Mouse (Mus musculus) urinary bladder, adult 2 months (tissue): ENCODE measurements around the gene Zfr. TPM values are rescaled to one million over a fixed set of nuclear protein-coding genes. Genes with fewer than 3 reads are reported as not detected.
"Not testable (repeated sequence)": the region's sequence is repeated elsewhere in the genome, so short reads cannot be mapped to it uniquely, and the experiment has no call there.

Experiments used
- DNase-seq: peaks from one replicate; pipeline ENCODE4 v3.0.0; 2022; ENCODE audit warnings: low spot score
- polyA plus RNA-seq: library from polyadenylated mRNA; depleted of rRNA; stranded (reverse); fragments of >200 nt; gene quantifications from 2 replicates; pipeline ENCODE4 v1.2.3, GENCODE M21; 2012

Zfr gene
- polyA plus RNA-seq, 1 experiment, result 50.2 TPM

DNA sequence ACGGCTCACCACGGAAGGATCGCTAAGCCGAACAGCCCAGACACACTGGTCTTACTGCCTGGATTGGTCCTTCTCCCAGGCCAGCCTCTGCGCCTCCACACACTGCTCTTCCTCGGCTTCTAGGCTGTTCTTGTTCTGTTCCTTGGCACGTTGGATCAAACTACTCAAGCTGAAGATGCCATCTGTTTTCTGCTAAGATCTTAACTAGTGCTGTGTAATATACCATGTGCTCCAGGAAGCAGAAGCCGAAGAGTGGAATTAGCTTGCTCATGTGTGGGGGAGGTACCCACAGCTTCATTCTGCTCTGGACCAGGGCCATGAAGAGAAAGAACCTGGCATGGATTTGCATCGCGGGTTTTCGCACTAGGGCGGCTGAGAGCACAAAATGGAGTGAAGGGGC is 11.2 kb upstream of the Zfr start:
- DNase-seq, result no peak

DNA sequence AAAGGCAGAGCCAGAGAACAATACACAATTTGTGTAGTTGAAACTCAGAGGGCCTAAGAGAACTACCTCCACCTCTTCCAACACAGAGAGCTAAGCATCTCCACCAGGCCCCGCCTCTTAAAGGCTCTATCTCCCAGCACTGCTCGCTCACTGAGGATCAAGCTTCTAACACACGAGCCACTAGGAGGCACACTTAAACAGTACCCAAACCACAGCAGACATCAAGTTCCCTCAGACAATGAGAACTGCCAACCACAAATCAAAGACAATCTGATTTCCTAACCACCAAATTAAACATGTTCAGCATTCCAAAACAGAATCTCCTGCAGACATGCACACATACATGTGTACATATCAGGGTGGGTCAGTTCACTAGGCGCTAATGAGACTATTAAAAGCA is 9.4 kb upstream of the Zfr start:
- no peak for DNase-seq

DNA sequence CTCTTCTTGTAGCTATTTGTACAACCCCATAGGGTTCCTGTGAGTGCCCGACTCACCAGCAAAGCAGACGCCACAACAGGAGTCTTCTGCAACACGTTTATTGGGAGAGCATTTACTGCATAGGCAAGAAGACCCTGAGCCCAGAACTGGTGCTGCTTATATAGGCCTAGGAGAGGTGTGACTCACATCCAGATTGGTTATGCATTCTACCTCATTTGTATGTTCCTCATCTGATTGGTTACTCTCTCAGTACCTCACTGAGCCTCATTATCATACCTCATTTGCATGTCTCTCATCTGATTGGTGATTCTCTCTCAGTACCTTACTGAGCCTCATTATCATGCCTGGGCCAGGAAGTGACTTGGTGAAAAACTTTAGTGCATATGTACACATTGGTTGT is 8.7 kb upstream of the Zfr start:
- DNase-seq, result not testable (repeated sequence)

DNA sequence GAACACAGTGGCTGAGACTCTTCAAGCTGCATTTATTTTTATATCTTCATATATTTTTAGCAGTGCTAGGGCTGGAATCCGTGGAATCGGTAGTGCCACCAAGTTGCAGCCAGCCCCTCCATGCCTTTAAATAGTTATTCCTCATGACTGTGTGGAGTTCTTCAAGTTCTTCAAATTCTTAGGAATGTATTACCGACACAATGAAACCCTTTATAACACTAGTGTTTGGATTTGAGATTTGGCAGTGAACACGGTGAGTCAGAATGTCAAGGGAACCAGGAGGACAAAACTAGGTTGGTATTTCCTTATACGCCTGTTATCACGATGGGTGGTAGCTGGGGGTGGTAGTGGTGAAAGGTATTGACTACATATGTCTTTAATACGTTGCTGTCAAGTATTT is 6.4 kb upstream of the Zfr start:
- DNase-seq, result no peak

DNA sequence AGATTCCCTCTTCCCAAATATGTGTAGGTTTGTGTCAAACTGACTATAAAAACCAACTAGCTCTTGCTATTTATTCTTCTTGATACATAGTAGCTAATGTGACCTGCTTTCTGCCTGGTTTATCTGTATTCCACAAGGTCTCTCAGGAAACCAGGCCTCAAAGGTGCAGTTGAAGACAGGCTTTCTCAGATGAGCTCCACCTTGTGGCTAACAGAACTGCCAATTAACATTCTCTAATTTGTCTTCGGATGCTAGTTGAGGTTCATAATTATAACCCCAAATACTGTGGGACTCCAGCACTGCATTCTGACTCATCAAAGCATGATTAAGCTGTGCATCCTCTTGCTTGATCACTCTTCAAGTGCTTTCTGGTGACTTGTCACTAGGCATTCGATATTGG is 4.2 kb upstream of the Zfr start:
- no peak for DNase-seq

DNA sequence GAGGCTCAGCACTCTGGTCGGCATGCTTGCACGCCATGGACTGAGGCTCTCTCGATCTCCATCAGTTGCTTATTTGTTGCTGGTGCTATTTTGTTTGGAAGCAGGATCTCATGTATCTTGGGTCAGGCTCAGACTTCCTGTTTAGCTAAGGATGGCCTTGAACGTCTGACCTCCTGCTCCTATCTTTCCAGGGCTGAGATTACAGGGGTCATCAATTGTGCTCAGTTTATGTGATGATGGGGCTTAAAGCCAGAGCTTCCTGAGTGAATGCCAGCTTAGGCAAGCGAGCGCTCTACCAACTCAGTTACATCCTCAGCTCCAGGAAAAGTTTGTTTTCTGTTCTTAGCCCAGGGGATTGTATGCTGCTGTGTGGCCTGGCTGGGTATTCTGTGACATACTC is 3.1 kb upstream of the Zfr start:
- DNase-seq, result no peak

DNA sequence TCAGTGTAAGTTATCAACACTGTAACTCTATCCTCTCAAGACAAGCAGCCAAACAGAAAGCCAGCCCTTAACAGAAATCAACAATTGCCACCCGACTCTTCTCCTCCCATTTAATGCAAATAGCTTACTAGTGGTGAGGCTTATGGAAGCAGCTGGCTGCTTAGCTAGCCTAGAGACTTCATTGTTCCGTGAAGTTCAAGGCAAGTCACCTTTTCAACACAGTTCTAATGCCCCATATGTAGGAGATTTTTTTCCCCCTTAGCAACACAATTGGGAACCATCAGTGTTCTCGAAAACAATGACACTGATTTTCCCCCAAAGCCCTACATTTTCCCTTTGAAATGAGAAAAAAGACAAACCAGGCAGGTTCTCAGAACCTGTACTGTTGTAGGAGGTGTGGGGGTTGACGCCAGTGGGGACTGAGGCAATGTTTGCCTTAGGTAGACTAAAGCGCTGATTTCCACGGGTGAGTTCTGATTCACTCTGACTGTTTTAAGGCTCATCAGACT is 1.9 kb upstream of the Zfr start:
- no peak for DNase-seq

DNA sequence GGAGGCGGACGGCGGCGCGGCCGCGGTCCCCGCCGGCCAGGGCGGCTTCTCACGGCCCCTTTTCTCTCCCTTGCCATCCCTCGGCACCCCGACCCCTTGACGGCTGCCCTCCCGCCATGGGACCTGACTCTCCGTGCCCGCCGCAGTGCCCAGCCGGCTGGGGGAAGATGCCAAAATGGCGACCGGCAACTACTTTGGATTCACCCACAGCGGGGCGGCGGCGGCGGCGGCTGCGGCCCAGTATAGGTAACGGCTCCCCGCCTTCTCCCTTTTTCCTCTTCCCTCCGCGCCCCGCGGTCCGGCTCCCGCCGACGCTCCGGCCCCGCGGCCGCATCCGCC is 431 bp downstream of the Zfr start:
- no peak for DNase-seq

DNA sequence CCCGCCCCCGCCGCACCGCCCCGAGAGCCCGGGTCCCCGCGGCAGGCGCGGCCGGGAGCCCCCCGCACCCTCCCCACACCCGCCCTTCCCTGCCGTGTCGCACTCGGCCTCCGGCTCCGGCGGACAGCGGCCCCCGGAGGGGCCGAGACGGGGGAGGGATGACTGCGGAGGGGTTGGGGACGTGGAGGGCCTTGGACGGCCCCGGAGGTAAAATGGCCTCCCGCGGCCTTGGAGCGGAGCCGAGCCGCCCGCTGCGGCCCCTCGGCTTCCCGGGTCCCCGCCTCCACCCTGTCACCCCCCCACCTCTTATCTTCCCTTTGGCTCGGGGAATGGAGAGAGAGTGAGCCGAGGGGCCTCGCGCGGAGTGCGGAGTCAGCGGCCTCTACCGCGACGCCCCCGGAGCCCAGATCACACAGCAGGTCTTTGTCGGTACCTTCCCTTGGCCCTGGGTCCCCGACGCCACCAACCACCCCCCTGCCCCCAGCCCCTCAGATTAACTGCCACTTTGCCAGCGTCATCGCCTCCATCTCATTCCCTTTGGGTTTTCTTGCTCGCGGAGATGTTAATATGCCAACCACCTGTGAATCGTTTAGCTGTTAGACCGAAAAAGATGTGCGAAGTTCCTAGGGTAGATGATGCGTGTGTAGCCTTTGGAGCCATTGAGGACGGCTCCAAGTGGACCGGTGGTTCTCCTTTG is 949 bp downstream of the Zfr start:
- peak; percentile 47 for DNase-seq

DNA sequence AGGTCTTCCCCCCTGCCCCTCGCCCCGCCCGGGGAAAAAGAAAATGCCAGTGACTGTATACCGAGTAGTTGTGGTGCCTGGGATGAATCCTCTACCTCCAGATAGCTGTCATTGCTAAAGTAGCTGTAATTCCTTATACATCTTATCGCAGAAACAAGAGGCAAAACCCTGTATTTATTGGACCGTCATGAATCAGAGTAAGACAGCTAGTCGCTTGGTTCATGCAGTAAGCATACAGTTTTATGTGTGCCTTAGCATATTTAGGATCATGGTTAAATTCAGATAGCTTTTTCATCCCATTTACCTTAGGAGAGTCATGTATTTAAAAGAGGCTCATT is 1.5 kb downstream of the Zfr start:
- no peak for DNase-seq

DNA sequence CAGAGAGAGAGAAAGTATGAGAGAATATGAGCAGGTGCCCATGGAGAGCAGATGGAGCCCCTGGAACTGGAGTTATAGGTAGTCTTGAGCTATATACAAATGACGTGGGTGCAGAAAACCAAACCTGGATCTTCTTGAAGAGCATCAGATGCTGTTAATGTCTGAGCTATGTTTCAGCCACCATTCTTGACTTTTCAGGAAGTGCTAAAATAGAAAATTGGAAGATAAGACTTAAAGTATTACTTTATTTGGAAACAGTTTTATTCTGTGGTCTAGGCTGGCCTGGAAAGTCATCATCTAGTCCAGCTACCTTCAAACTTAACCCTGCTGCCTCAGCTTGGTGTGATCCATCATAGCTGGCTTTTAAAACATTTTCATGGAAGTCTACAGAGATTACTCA is 7.3 kb downstream of the Zfr start:
- no peak for DNase-seq

DNA sequence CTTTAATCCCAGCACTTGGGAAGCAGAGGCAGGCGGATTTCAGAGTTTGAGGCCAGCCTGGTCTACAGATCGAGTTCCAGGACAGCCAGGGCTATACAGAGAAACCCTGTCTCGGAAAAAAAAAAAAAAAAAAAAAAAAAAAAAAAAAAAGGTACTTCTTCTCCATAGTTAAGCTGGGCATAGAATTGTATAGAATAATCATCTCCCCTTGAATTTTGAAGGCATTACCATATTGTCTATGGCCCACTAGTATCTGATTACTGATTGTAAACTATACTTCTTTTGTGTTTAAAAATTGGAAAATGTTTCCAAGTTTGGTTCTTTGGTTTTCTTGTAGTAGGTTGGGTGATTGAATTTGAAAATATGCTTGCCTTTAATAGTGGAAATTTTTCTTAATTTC is 13.2 kb downstream of the Zfr start:
- not testable (repeated sequence) for DNase-seq

DNA sequence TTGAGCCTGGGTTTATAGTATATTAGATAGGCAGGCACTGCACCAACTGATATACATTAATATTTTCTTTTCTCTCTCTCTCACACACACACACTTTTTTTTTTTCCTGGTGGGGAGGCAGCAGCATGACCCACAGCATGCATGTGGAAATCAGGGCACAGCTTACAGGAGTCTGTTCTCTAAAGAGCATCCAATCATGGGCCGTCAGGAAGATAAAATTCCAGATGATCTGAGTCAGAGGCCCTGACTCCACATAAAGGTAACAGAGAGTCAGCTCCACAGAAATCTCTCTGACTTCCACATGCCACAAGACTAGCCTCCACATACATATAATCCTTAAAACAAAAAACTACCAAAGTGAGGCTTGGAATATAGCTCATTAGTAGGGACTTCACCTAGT is 16.9 kb downstream of the Zfr start:
- no peak for DNase-seq

DNA sequence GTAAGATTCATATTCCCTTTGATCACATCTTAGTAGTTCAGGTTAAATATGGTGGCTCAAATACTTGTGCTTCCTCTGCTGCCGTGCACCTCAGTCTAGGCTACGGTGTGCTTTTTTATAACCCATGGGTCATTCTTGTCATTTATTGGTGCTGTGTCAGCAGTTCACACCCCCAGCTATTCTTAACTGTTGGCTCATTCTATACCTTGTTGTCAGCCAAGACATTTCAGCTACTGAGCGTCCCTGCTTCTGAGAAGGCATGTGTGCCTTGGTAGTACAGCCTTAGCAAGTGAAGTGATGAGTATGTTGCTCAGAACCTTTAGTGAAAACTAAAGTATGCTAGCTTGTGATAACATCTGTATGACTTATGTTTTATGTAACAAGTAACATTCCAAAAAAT is 17.7 kb downstream of the Zfr start:
- DNase-seq, result no peak

DNA sequence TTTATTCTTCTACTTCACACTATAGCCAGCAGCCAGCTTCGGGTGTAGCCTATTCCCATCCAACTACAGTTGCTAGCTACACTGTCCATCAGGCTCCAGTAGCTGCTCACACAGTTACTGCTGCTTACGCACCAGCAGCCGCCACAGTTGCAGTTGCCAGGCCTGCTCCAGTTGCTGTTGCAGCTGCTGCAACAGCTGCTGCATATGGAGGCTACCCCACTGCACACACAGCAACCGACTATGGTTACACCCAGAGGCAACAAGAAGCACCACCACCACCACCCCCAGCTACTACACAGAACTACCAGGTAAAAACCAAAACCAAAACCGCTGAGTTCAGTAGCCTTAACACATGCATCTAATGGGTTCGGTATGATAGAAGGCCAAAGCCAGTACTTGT is 18.7 kb downstream of the Zfr start:
- DNase-seq, result no peak

DNA sequence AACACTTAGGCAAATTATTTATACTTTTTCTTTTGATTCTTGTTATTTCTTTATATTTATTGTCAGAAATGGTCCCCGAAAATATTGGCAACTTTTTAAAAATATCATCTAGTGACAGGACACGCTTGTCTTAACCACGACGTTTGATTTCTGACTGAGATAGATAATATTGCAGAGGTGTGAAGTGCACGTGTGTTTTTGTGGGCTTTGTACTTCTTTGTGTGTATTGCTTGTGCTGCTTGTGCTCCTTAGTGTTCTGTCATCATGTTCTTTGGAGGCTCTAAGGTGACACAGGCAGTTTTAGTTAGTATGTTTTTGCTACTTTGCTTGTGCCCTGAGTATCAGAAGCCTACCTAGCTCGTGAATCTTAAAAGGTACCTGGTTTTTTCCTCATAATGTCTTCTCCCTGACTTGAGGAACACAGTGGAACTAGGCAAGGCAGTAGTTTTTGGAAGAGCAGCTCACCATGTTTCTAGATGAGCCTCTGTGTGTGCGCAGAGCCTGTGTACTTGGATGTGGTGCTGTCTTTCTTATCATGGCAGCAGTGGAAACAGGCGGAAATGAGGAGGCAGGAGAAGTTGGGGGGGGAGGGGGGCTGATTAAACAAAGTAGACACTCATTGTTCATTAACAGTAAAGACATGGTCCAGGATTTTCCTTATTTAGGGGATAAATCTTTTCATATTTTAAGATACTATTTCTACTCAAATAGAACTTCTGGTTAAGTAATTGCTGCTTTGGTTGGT is 23.5 kb downstream of the Zfr start:
- DNase-seq, result no peak

DNA sequence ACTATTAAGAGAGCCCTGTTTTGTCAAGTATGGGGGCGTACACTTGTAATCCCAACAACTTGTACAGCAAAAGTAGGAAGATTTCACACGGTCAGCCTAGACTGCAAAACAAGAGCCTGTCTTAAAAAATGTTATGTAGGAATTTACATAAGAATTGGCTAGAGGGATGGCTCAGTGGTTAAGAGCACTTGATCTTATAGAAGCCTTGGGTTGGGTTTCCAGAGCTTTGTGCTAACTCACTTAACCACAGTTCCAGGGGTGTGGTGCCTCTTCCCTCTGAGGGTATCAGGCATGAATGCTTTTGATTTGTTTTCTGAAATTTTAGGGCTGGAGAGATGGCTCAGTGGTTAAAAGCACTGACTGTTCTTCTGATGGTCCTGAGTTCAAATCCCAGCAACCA is 29.8 kb downstream of the Zfr start:
- no peak for DNase-seq

DNA sequence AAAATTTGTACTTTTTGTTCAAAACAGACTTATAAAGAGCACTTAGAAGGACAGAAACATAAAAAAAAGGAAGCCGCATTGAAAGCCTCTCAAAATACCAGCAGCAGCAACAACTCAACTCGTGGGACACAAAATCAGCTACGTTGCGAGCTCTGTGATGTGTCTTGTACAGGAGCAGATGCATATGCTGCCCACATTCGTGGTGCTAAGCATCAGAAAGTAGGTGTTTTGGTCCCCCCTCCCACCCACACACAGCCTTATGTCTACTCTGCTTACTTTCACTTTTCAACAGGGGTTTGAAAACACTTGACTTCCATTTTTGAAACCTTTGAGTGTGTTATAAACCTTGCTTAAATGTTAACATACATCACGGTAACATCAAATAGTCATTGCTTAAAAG is 31.9 kb downstream of the Zfr start:
- DNase-seq, result no peak

DNA sequence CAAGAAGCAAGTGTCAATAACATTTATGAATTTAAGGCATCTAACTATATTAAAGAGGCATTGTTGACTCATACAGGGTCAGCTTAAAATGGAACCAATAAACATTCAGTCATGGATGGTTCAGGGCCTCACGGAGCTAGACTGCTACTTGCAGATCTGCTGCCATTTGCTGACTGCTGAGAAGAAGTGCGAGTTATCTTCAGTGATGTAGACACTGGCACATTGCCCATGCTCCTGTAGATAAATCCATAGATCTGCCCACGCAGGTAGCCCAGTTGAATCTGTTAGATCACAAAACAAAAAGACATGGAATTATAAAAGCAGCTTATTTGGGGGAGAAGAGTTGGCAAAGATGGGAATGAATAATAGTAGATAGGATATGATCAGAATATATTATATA is 36.1 kb downstream of the Zfr start:
- DNase-seq, result no peak

DNA sequence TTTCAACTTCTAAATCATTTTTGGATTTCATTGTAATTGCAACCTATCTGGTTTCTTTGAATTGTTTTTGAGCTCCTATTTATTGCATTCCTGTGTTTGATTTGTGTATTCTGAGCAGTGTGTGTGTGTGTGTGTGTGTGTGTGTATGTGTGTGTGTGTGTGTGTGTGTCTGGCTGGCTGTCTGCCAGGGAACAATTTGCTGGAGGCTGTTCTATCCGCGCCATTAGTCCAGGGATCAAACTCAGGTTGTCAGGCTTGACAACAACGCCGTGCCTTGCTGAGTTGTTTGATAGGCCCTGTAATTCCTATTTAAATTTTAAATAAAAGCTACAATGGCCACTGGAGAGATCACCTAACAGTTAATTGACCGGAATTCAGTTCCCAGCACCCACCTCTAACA is 60.5 kb downstream of the Zfr start:
- no peak for DNase-seq

DNA sequence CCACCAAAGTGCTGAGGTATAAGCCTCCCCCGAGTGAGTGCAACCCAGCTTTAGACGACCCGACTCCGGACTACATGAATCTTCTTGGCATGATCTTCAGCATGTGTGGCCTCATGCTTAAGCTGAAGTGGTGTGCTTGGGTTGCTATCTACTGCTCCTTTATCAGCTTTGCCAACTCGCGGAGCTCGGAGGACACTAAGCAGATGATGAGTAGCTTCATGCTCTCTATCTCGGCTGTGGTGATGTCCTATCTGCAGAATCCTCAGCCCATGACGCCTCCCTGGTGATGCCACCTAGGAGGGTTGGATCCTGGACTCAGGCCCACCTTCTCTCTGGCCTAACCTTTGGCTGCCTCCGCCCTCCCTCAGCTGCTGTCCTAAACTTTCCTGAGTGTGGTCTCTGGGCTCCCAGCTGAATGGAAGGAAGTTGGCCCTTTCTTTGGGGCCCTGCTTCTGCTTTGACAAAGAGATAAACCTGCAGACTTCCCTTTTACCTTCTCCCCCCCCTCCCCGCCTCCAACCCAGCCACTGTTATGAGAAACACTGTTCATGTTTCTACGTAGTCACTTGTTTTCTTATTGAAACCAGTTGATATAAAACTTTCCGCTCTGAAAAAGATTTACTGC is 63.7 kb downstream of the Zfr start:
- DNase-seq, result not testable (repeated sequence)

DNA sequence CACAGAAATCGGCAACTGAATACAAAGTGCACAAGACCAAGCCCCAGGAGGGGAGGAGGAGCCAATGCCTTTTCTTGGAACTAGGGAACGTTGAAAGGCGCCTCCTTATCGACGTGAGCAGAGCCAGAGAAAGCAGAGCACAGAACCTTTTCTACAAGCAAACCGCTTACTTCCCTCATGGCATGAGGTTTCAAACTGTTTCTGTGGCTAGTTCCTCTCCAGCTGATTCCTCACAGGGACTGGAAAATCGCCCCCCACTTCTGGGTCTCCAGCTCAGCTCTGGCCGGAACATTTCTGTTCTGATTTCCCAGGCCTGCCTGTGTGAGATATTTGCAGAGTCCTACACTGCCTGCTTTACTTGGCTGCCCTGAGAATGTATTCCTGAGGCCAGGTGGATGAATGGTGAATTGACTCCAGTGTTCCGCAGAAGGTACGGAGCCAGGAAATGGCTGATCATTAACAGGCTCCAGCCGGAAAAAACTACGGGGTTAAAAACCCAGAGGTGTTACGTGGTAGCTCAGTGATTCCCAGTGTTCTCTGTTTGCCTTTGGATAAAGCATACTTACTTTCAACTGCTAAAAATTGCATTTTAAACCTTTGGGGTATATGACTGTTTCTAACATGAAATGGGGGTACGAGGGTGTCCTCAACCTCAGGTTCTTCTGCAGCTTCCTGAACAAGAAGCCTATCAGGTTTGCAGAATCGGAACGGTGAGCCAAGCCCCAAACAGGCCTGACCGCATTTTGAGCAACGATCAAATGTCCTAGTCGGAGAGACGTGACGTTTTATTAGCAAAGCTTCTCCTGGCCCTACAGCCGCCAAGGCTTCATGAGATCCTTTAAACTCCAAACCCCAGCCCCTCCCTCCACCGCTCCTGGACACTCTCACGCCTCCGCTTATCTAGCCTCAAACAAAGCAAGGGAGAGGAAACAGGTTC is 76.5 kb downstream of the Zfr start:
- no peak for DNase-seq
